Mouse (Mus musculus) MEL-GATA-1-ER (cell line): ENCODE results near the gene Ly6g5b.
A peak's percentile ranks its signal among the peaks of the same experiment; 100 is the strongest.

ENCODE experiments used
- DNase-seq: peaks from one replicate; pipeline ENCODE4 v3.0.0-alpha.2; 2012; ENCODE audit warnings: low read depth; ENCODE audit errors: extremely low read depth

Gene Ly6g5b

DNA sequence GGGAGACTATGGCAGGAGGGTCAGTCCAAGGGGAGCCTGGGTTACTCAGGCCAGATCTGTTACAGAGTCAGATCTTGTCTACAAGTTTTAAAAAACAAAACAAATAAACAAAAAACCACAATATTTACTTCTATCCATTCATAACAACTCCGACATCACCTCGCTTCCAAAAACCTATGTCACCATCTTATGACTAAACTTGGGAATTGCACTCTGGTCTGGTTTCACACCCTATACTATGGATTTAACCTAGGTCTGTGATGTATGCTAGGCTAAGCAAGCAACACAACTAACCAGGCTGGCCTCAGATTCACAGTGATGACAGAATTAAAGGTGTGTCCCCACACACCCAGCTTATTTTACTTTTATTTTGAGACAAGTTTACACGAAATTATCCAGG lies 8.7 kb downstream of the Ly6g5b start:
- DNase-seq: no peak

DNA sequence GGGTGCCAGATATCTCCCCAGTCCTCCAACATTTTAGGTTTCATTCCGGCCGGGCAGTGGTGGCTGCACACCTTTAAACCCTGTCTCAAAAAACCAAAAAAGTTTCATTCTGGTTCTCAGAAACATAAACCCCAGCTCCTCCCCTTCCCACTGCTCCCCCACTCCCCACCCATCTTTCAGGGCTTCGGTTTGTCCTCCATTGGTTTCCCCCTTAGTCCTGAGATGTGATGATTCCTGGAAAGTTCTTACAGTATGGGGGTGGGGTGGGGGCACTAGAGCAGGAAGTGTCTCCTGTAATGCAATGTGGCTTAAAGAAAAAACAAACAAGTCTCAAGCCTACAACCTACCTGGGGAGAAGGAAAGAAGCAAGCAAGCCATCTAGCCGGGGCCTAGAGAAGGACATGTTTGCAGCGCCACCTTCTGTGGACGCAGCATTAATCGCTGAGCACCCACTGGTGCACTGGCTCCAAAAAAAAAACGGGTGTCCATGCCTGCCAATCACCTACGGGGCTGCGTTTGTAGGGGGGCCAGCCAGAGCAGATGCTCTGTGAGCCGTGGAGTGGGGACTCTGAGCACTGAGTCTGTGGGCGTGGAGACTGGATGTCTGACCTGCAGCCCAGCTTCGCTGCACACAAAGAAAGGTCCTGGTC lies 9.4 kb downstream of the Ly6g5b start:
- no peak for DNase-seq

DNA sequence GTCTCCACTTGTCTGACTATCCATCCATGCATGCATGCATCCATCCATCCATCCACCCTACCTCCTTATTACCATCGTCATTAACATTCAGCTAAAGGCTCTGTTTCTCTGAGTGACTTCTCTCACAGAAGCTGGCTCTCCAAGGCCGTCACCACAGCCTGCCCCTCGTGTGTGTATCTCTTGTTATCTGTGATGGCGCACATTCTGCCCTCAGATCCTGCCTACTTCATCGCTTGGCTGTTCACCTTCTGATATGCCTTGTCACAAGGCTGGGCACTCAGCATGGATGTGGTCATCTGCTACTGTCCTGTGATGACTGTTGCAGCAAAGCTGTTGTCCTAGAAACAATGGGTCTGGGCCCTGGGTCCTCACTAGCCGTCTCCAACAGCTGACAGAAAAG lies 10.5 kb downstream of the Ly6g5b start:
- DNase-seq: peak; percentile 79

DNA sequence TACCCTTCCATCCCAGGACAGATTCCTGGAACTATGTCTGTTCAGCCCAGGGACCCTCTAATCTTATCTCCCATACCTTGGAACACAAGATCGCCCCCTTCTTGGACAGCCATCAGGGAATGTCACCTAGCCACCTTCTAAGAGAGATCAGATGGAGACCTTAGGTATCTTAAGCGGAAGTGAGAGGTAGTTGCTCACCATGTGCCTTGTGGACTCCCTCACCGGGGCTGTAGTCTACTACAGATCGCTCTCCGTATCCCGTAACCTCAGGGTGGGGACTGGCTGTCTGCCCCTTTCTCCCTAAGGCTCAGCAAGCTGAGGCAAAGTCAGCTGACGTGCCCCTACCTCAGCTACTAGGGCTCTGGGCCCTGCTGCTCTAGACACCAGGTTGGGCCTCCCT lies 11.1 kb downstream of the Ly6g5b start:
- DNase-seq: no peak

DNA sequence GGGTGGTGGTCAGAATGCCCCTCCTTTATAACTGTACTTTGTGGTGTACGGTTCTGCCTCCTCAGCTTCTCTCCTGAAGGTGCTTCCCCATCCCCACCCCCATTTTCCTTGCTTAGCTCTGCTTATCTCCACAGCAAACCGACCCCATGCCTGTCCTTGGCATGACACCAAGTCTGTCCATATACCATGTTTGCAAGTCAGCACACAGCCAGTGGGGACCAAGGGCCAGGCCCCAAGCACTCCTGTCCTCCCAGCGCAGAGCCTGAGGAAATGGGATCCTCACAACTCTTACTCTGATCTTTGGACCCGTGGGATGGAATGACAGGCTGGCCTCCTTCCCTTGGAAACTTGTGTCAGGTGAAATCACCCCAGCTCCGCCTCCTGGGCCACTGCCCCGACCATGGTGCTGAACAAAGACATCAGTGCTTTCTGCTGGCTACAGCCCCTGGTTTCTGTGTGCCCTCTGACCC lies 12.0 kb downstream of the Ly6g5b start:
- DNase-seq: peak; percentile 93

DNA sequence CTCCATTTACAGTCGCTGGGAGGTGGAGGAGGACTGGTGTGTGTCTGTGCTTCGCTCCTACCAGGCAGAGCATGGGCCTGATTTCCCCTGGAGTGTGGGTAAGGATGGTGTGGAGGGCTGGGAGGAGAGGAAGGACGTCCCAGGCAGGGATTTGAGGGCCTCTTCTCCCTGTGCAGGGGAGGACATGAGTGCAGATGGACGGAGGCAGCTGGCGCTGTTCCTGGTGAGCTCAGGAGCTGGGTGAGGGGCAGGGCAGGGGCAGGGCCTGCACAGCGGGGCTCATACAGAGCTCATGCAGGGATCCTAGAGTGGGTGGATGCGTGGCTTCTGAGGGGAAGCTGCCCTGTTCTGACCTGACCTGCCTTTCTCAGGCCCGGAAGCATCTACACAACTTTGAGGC lies 12.9 kb downstream of the Ly6g5b start:
- DNase-seq: no peak

DNA sequence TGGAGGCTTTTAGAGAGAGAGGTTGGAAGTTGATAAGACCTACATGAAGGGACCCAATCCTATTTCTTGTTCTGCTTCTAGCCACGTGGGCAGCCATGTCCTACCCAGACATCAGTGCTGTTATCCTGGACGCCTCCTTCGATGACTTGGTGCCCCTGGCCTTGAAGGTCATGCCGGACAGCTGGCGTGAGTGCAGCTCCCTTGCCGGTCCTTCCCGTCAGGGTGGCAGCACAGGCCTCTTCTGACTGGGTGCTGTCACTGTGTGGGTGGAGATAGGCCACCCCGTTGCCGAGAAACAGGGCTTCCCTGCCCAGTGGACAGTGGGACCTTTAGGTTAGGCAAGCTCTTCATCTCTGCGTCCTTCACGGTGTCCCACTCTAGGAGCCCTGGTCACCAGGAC lies 14.1 kb downstream of the Ly6g5b start:
- no peak for DNase-seq

DNA sequence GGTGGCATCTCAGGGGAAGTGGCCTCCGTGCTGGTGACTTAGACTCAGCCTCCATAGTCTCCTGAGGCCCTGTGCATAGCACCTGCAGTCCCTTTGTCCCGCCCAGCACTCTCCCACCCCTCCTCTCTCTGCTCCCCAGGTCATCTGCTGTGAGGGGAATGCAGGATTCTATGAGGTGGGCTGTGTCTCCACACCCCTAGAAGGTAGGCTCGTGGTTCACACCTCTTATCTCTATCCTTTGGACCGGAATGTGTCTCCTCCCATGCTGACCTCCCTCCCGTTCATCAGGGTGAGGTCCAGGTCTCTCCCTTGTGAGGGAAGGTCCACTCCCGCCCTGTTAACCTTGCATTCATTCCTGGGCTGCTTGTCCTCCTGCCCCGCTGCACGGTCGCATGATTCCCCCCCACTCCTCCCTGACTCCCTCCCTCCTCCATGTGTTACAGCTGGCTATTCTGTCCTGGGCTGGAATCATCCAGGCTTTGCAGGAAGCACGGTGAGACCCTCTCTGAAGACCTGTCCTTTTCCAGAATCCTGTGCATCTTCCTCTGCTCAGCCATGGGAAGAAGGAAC lies 14.9 kb downstream of the Ly6g5b start:
- DNase-seq: no peak

DNA sequence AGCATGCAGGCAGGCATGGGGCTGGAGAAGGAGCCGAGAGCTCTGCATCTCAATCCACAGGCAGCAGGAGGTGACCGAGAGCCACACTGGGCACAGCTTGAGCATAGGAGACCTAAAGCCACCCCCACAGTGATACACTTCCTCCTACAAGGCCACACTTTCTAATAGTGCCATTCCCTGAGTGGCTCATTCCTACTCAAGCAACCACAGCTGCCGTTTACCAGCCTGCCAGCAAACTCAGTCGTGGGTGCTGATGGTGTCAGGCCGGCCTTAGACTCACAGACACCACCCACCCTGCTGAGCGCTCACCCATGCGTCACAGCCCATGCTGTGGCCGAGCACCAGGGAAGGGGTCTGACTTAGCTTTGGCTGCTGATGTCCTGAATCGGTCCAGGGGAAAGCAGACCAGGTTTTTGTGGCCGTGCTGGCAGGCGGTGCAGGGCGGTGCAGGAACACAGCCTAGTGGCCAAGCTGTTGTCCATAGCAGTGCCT lies 18.0 kb downstream of the Ly6g5b start:
- DNase-seq: no peak

DNA sequence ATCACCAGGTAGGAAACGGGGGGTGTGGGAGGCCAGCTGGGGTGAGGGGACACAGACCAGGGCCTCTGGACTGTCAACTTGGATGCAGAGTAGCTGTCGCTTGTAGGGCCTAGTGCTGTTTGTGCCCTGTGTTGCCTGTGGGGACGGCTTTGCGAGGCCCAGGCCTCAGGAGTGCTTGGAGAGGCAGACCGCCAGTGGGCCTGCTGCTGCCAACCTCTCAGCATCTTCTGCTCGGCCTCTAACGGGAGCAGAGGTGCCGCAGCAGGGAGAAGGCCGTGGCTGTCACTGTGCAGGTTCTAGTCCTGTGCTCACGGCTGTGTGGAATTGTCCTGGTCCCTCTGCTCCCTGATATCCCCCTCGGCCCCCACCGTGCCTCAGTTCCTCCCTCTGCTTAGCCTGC lies 18.6 kb downstream of the Ly6g5b start:
- no peak for DNase-seq

DNA sequence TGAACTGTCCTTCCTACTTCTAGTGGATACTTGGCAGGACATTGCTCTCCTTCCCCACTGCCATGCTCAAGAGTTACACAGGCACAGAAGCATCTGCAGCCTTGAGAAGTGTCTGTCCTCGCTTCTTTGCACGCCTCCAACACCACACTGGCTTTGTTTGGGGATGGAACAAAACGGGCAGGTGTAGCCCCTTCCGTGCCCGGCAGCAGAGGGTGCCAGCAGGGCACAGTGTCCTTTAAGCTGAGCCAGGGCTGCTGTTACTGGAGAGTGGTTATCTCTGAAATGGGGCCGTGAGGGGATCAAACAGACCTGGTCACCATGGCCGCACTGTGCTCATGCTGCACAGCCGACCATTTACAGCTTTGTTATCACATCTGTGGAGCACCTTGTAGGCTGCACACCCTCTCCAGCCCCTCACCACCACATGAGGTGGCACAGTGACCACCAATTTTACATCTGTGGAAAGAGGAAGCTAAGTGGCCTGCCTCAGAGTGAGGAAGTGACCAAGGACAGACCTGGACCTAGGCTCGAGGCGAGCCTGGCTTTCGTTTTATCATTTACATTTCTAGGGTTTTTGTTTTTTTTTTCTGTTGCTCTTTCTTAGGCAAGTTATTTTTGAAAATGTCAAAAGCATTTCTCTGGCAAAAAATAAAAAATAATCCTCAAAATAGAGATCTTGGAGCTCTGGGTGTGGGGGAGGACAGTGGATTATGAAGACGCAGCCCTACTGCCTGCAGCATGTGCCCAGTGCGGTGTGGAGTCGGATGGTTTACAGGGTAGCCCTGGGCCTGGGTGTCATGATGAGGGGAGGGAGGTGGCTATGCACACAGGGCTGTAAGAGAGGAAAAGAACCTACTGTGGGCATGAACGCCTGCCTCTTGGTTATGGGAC lies 20.5 kb downstream of the Ly6g5b start:
- no peak for DNase-seq

DNA sequence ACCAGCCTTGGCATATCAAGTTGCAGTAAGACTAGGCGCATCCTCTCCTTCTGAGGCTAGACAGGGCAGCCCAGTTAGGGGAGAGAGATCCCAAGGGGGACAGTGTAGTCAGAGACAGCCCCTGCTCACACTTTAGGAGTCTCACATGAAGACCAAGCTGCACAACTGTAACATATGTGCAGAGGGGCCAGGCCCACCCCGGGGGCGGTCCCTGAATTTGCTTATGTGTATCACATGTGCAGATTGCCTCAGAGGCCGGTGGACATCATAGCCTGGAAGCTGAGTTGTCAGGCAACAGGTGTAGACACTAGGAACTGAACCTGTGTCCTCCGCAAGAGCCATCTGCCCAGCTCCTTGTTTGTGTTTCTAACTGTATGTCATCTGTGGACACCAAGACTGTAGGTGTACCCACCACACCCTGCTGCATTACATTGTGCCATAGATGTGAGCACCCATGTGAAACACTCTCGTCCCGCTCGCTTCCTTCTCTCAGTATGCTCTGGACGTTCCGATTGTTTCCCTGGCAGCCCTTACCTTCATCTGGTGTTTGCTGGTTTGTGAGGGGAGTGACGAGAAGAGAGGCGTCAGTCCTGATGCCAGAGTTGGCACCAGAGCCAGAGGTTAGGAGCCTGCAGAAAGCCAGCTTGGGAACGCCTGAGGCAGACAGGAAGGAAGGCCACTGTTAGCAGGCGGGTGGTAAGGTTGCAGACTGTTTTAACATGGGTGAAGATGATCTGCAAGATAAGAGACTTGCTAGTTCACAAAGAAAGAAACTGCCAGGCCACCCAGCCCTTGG lies 22.6 kb downstream of the Ly6g5b start:
- no peak for DNase-seq

DNA sequence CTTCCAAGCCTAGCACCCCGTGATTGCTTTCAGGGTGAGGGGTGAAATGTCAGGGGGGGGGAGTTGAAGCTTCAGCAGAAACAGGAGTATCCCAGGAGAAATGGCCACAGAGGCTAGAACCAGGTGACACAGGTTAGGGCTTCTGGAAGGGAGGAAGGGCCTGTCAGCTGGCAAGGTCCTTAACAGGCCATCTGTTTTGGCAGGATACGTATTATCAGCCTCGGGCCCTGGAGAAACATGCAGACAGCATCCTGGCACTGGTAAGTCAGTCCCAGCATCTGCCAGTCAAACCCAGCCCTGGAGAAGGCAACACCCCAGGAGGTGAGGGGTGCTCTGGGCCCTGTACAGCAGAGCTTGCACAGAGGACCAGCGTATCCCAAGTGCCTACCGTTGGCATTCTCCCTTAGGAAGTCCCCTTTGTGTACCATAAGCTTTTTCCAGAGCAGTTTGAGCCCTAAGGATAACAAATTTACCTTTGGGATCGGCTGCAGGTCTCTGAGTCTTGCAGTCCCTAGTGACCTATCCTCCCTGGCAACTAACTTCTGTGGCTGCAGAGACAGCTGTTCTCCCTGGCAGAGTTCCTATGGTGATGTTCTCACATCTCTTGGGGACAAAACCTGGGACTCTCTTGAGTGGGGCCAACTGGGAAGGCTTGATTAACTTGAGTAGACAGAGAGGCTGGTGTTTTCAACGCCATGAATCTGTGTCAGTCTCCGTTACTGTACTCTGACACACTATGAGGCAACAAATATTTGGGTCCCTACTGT lies 24.9 kb downstream of the Ly6g5b start:
- no peak for DNase-seq

DNA sequence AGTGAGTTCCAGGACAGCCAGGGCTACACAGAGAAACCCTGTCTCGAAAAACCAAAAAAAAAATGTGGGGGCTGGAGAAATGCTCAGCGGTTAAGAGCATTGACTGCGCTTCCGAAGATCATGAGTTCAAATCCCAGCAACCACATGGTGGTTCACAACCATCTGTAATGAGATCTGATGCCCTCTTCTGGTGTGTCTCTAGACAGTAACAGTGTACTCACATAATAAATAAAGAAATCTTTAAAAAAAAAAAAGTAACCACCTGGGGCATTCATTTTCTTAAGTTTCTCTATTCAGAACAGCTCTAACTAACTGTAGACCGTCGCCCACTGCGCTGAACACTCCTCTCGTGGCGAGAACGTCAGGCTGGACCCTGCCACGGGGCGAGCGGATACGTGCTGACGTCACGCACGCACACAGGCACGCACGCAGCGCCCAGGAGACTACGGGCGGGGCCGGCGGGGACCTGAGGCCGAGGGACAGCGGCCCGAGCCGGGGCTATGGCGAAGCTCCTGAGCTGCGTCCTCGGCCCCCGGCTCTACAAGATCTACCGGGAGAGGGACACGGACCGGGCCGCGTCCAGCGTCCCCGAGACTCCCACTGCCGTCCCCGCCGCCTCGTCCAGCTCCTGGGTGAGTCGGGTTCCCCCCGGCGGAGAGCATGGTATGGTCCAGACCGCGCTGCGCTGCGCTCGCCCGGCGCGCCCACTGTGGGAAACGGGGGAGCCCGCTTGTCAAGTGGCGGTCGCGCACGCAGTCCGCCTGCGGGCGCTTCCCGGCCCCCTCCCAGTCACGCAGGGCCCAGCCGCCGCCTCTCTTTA lies 26.2 kb downstream of the Ly6g5b start, which contains the start of gene Abhd16a:
Gene Abhd16a (plus strand): TSS at position 439 of the 820 bp plus-strand sequence.
- DNase-seq: peak; percentile 74

DNA sequence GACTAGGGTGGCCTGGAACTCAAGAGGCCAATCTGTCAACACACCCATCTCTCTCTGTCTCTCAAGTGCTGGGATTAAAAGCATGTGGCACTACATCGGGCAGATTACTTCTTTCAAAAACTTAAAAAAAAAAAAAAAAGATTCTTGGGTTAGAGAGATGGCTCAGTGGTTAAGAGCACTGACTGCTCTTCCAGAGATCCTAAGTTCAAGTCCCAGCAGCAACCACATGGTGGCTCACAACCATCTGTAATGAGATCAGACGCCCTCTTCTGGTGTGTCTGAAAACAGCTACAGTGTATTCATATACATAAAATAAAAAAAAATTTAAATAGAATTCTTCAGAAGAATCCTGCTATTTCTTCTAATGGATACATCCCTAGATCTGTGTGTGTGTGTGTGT lies 27.1 kb downstream of the Ly6g5b start:
- DNase-seq: no peak

DNA sequence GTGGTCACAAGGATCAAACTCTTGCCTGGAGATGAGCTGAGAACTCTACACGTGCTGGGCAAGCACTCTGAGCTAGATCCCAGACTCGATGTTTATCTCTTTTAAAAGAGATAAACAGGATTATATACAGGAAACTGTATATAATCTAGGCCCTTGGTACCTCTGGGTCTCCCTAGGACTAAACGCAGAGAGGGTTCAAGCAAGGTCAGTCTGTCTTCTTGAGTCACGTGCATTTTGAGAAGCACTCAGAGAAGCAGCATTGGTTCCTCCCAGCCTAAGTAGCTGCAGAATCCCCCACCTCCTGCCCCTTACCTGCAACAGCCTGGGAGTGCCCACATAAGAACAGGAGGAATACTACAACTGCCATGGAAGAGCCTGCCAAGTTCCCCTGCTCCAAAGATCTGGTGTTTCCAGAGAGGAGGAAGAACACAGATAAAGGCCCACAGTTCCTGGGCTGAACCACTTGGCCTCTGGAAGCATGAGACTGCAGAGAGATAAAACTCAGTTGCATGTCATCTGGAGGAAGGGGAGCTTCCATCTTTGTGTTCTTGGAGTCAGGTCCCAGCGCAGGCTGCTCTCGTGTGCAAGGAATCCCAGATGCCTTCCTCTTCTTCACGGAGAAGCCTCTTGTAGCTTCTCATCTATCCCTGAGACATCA lies 29.9 kb downstream of the Ly6g5b start, which contains the start of gene Ly6g6f:
Gene Ly6g6f (minus strand): TSS at position 403 of the 658 bp plus-strand sequence.
- no peak for DNase-seq

DNA sequence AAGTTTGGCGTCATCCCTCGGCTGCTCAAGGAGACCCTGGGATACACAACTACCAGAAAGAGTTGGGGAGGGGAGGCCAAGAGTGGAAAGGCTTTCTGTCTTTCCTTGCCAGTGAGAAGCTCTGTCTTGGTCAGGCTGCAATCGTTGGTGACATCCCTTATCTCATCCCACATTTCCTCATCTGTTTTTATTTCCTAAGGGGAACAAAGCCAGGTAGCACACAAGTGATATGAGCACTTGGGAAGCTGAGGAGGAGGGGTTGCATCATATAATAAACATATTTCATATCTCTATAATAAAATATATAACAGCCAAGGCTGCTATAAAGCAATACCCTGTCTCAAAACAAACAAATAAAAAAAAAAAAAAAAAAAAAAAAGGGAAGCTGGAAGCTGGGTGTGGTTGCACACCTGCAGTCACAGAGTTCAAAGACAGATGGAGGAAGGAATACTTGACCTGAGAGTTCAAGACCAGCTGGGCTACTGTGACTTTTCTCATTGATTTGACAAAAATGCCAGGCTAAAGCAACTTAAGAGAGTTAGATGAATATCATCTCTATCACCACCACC lies 31.2 kb downstream of the Ly6g5b start:
- no peak for DNase-seq

DNA sequence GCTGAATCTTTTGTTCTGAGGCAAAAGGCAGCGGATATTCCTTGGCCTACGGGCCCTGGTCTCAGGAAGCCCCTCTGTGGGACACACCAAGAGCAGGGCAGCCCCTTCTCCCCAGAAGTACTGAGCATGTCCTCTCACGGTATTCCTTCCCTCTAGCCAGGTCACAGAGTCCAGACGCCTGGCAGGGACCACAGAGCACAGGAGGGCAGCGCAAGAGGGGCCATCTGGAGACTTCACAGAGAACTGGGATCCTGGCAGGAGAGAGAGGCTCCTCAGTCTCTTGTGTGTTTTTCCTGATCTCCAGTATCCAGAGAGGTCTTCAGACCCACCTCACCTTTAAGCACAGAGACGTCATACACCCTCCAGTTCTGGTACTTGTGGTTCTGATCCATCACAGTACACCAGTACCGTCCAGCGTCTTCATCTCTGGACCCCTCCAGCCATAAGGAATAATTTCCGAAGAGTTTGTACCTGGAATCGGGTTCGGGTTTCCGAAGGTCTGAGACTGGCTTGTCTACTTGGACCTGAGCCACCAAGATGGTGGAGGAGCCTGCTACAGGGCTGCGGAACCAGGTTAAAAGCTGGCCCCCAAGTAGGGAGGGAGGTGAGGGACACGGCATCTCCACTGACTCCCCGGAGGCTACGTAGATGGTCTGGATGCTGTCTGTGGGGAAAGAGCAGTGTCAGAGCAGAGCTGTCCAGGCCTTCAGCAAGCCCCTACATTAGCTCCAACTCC lies 32.2 kb downstream of the Ly6g5b start:
- no peak for DNase-seq
